Mouse (Mus musculus) lung, embryonic 15.5 days (tissue): ENCODE data around the gene Atp2b1. TPM values are rescaled to one million over a fixed set of nuclear protein-coding genes. Genes with fewer than 3 reads are reported as not detected.

Experiments
- ATAC-seq: fragments of 200-750 bp; cut with Nextera tagmentation; 2 replicates; pipeline ENCODE4 v1.8.0; 2017; ENCODE audit warnings: moderate number of reproducible peaks, borderline replicate concordance; ENCODE audit not compliant: low FRiP score, low TSS enrichment; ENCODE audit errors: extremely low read depth
- H3K27ac ChIP-seq: fragments of 300-500 bp; sonication (generic); 2 replicates; pipeline ENCODE4 v1.5.1; 2015; ENCODE audit warnings: moderate library complexity, mild to moderate bottlenecking, inconsistent platforms
- H3K27me3 ChIP-seq: fragments of 300-500 bp; sonication (generic); 2 replicates; pipeline ENCODE4 v1.6.1; 2015; ENCODE audit warnings: inconsistent platforms
- H3K36me3 ChIP-seq: fragments of 300-500 bp; sonication (generic); 2 replicates; pipeline ENCODE4 v1.6.1; 2015; ENCODE audit warnings: inconsistent platforms
- H3K4me1 ChIP-seq: fragments of 300-500 bp; sonication (generic); 2 replicates; pipeline ENCODE4 v1.6.1; 2015; ENCODE audit warnings: inconsistent platforms
- H3K4me2 ChIP-seq: fragments of 300-500 bp; sonication (generic); 2 replicates; pipeline ENCODE4 v1.6.1; 2015; ENCODE audit warnings: inconsistent platforms, mild to moderate bottlenecking, moderate library complexity
- H3K4me3 ChIP-seq: fragments of 300-500 bp; sonication (generic); 2 replicates; pipeline ENCODE4 v1.5.1; 2015; ENCODE audit warnings: mild to moderate bottlenecking, inconsistent platforms
- H3K9ac ChIP-seq: fragments of 300-500 bp; sonication (generic); 2 replicates; pipeline ENCODE4 v1.6.1; 2015; ENCODE audit warnings: inconsistent platforms
- H3K9me3 ChIP-seq: fragments of 300-500 bp; sonication (generic); 2 replicates; pipeline ENCODE4 v1.6.1; 2016; ENCODE audit warnings: inconsistent platforms
- WGBS: fragments of 180-500 bp; shearing (Covaris S2); methylation state at CpG from one replicate; pipeline ENCODE4 v1.1.7; 2015; 5-methylcytosine and 5-hydroxymethylcytosine counted together
- polyA plus RNA-seq: library from polyadenylated mRNA; unstranded; fragments of >200 nt; fragmentation: Nextera tagmentation; extraction: Ambion mirVana; gene quantifications from 2 replicates; pipeline ENCODE4 v1.2.1, GENCODE M21; 2015

The Atp2b1 gene
- polyA plus RNA-seq, 1 experiment from 2014 or later: 199 TPM

DNA sequence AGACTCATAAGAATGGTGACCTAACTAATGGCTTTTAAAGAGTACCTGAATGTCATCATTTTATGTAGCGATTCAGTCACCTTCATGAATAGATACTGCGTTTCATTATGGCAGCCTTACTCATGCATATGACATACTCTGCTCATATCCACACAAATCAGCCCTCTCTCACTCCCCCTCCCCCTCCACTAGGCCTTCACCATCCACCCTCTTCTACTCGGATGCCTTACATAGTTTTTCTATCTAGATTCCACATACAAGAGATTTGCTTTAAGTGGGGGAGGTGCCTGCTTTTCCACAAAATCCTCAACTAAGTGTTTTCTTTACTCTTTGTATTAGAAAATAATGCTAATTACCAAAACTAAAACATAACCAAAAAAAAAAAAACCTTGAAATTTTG lies 96.9 kb downstream of the Atp2b1 start:
- no peaks in the 10 kb centered on the region for H3K27me3 ChIP-seq
- no peak overlapping the region for H3K4me2 ChIP-seq
- no peak for ATAC-seq
- no peak overlapping the region for H3K9ac ChIP-seq
- H3K36me3 ChIP-seq: peaks cover 54% of the 10 kb centered on the region
- no peak overlapping the region for H3K27ac ChIP-seq
- 0 out of 2 replicates have a peak, but pooled peaks cover 2% of the 10 kb centered on the region for H3K4me1 ChIP-seq
- H3K4me3 ChIP-seq: no peak overlapping the region
- WGBS: 50% methylated on average over 3 of the region's 3 CpGs
- H3K9me3 ChIP-seq: no peaks in the 10 kb centered on the region

- H3K9me3 ChIP-seq: no peaks in the 10 kb centered on the region
- H3K4me2 ChIP-seq: no peak overlapping the region
- no peak for ATAC-seq
- H3K36me3 ChIP-seq: peaks cover 60% of the 10 kb centered on the region
- H3K27ac ChIP-seq: no peak overlapping the region
- no peak overlapping the region for H3K9ac ChIP-seq
- no peaks in the 10 kb centered on the region for H3K27me3 ChIP-seq
- 72% methylated on average over 5 of the region's 5 CpGs for WGBS
- H3K4me1 ChIP-seq: 0 out of 2 replicates have a peak, but pooled peaks cover 2% of the 10 kb centered on the region
- H3K4me3 ChIP-seq: no peak overlapping the region
Measured at GRCm38 (mm10) chr10:99012086-99012485, 97.9 kb downstream of the Atp2b1 start.

DNA sequence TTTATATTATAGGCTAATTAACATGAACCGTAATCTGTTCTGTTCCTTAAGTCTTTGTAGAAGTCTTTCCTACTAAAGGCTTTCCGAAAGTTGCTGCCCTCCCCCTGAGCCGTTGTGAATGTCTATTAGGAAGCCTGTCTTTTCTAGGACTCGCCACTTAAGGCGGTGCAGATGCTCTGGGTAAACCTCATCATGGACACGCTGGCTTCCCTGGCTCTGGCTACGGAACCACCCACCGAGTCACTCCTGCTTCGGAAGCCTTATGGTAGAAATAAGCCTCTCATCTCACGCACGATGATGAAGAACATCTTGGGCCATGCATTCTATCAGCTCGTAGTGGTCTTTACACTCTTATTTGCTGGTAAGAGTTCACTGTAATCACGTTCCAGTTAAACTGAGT lies 100.5 kb downstream of the Atp2b1 start:
- Histone ChIP-seq H3K36me3 (peaks cover 72% of the 10 kb centered on the region), H3K4me3 (no peak overlapping the region), H3K4me2 (no peak overlapping the region), H3K27me3 (no peaks in the 10 kb centered on the region), H3K27ac (no peak overlapping the region), H3K9ac (no peak overlapping the region), H3K4me1 (0 out of 2 replicates have a peak, but pooled peaks cover 2% of the 10 kb centered on the region), H3K9me3 (no peaks in the 10 kb centered on the region)
- WGBS: 90% methylated on average over 13 of the region's 13 CpGs
- no peak for ATAC-seq

DNA sequence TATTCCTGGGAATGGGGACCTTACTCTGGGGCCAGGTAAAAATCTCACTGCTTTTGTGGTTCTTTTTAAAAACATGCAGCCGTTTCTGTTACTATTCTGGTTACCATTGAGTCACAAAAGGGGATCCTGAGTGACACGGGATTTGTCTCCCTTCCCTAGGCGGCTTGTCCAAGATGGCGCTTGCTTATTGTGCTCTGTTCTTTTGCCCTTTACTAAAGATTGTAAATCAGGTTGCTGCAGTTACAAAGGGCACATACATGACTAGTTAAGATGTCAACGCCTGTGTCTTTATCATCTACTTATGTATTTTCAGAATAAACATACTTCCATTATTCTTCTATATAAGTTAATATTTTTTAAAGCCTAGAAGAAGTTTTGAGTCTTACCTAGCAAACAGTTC lies 102.8 kb downstream of the Atp2b1 start:
- H3K27me3 ChIP-seq: no peaks in the 10 kb centered on the region
- H3K9me3 ChIP-seq: no peaks in the 10 kb centered on the region
- ATAC-seq: no peak
- H3K9ac ChIP-seq: no peak overlapping the region
- H3K27ac ChIP-seq: no peak overlapping the region
- no peaks in the 10 kb centered on the region for H3K4me1 ChIP-seq
- no peak overlapping the region for H3K4me3 ChIP-seq
- WGBS: 92% methylated on average over 5 of the region's 5 CpGs
- peaks cover 67% of the 10 kb centered on the region for H3K36me3 ChIP-seq
- H3K4me2 ChIP-seq: no peak overlapping the region

- H3K4me3 ChIP-seq: no peak overlapping the region
- 65% methylated on average over 5 of the region's 5 CpGs for WGBS
- H3K27ac ChIP-seq: no peak overlapping the region
- no peaks in the 10 kb centered on the region for H3K27me3 ChIP-seq
- H3K4me1 ChIP-seq: no peaks in the 10 kb centered on the region
- no peak for ATAC-seq
- no peak overlapping the region for H3K4me2 ChIP-seq
- H3K9ac ChIP-seq: no peak overlapping the region
- H3K36me3 ChIP-seq: peaks cover 23% of the 10 kb centered on the region; the same call in 1 of the 2 replicates
- no peaks in the 10 kb centered on the region for H3K9me3 ChIP-seq
Measured at GRCm38 (mm10) chr10:99027462-99027861, 113.3 kb downstream of the Atp2b1 start.

DNA sequence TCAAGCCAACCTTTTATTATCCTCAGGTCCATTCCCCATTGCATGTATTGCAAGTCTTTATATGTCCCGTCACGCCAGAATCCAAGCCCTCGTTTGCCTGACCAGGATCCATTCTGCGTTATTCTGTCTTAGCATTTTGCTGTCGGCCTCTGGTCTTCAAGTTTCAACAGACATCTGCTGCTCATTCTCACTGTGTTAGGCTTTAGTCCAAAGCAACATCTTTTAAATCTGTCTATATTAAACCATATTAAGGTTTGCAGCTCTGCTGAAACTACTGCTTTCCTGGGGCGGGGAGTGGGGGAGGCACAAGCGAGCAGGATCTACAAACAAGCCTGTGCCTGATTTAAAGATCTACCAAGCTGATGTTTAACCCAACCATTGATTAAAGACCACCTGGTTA lies 115.6 kb downstream of the Atp2b1 start:
- Histone ChIP-seq H3K27me3 (no peaks in the 10 kb centered on the region), H3K9me3 (no peaks in the 10 kb centered on the region), H3K27ac (no peak overlapping the region), H3K4me2 (no peak overlapping the region), H3K4me1 (no peaks in the 10 kb centered on the region), H3K4me3 (no peak overlapping the region), H3K9ac (no peak overlapping the region), H3K36me3 (peaks cover 17% of the 10 kb centered on the region; the same call in 1 of the 2 replicates)
- ATAC-seq: no peak
- 89% methylated on average over 7 of the region's 7 CpGs for WGBS

DNA sequence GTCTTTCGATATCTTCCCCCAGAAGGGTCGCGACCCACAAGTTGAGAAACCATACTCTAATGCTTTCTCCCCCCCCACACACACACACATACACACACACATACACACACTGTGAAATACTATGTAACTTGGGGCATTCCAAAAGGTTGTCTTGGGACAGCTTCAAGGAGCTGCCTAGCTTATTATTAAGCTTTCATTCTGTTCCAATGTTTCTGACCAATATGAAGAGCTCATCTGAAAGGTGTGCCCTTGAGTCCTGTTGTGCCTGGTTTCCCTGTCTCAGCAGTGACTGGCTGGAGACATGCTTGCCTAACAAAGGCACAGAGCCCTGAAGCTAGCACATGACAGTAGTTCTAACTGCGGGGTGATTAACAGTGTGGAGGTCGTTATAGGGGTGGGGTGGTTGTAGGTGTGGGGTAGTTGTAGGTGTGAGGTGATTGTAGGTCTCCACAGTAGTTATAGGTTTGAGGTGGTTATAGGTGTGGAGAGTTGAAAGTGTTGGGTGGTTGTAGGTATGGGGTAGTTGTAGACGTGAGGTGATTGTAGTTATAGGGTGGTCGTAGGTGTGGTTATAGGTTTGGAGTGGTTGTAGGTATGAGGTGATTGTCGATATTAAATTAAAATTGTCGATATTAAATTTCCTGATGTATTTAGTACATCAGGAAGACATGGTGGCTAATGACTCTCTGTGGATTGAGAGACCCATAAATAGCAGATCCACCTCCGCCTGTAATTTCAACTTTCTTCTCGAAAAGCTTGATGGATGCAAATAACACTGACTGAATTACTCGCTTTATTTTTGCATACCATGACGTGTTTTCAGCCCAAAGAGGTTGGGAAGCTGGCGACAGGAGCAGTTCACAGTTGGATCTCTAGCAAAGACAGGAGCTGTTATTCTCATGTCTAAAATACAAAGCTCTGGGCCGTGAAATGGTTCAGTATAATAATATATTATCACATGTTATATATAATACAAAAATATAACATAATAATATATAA lies 119.9 kb downstream of the Atp2b1 start:
- 88% methylated on average over 15 of the region's 15 CpGs for WGBS
- no peak for ATAC-seq
- Histone ChIP-seq H3K36me3 (no peaks in the 10 kb centered on the region), H3K4me3 (no peak overlapping the region), H3K9me3 (no peaks in the 10 kb centered on the region), H3K4me2 (no peak overlapping the region), H3K9ac (no peak overlapping the region), H3K4me1 (peaks cover 26% of the 10 kb centered on the region; the same call in 1 of the 2 replicates), H3K27ac (no peak overlapping the region), H3K27me3 (no peaks in the 10 kb centered on the region)

GRCm38 (mm10) chr10:99037185-99038065 lies 123.2 kb downstream of the Atp2b1 start:
- no peaks in the 10 kb centered on the region for H3K27me3 ChIP-seq
- no peak overlapping the region for H3K9ac ChIP-seq
- no peaks in the 10 kb centered on the region for H3K36me3 ChIP-seq
- peak overlapping the region; percentile 83 for H3K27ac ChIP-seq
- ATAC-seq: peak; percentile 91
- H3K4me2 ChIP-seq: peak overlapping the region; percentile 40
- H3K9me3 ChIP-seq: no peaks in the 10 kb centered on the region
- peaks cover 26% of the 10 kb centered on the region; the same call in 1 of the 2 replicates for H3K4me1 ChIP-seq
- 46% methylated on average over 21 of the region's 21 CpGs for WGBS
- H3K4me3 ChIP-seq: no peak overlapping the region

DNA sequence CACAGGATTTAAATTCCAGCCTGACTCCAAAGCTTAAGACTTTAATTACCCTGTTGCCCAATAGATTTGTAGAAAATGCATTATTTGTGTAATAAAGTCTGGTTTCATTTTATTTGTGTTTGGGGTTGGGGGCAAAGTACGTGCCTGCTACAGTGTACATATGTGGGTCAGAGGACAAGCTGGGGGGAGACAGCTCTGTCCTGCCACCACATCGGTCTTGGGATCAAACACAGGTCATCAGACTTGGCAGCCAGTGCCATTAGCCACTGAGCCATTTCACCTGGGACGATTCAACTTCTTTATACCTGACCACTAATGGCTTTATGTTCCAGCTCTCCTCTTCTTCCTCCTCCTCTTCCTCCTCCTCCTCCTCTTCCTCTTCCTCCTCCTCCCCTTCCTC lies 124.7 kb downstream of the Atp2b1 start:
- ATAC-seq: no peak

DNA sequence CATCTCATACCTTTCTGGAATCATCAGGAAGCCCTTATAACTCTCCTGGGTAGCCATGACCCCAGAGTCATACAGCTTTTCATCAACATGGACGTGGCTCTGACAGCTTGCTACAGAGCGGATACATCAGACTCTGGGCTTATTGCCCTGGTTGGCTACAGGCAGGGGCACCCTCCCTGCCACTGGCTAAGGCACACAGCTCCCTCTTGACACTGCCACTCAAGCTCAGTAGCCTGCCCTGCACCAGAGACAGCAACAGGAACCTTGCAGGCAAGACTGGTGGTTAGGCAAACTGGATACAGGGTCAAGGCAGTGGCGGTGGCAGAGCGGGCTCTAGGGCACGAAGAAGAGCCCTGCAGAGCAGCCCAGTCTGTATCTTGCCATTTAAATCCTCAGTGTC lies 126.0 kb downstream of the Atp2b1 start:
- WGBS: 91% methylated on average over 5 of the region's 5 CpGs
- H3K4me1 ChIP-seq: peaks cover 26% of the 10 kb centered on the region; the same call in 1 of the 2 replicates
- no peak for ATAC-seq
- H3K27ac ChIP-seq: no peak overlapping the region
- no peak overlapping the region for H3K4me3 ChIP-seq
- H3K9ac ChIP-seq: no peak overlapping the region
- H3K36me3 ChIP-seq: no peaks in the 10 kb centered on the region
- no peak overlapping the region for H3K4me2 ChIP-seq
- no peaks in the 10 kb centered on the region for H3K9me3 ChIP-seq
- H3K27me3 ChIP-seq: no peaks in the 10 kb centered on the region

More for the DNA sequence above, 124.7 kb downstream of the Atp2b1 start:
- no peak overlapping the region for H3K4me3 ChIP-seq
- H3K9ac ChIP-seq: no peak overlapping the region
- 60% methylated on average over 3 of the region's 3 CpGs for WGBS
- peaks cover 26% of the 10 kb centered on the region; the same call in 1 of the 2 replicates for H3K4me1 ChIP-seq
- no peaks in the 10 kb centered on the region for H3K36me3 ChIP-seq
- H3K27me3 ChIP-seq: no peaks in the 10 kb centered on the region
- H3K4me2 ChIP-seq: no peak overlapping the region
- no peak overlapping the region for H3K27ac ChIP-seq
- H3K9me3 ChIP-seq: no peaks in the 10 kb centered on the region

- Histone ChIP-seq H3K4me1 (no peaks in the 10 kb centered on the region), H3K4me2 (no peak overlapping the region), H3K27me3 (no peaks in the 10 kb centered on the region), H3K4me3 (no peak overlapping the region), H3K27ac (no peak overlapping the region; the same call in 1 of the 2 replicates), H3K36me3 (no peaks in the 10 kb centered on the region), H3K9ac (no peak overlapping the region), H3K9me3 (no peaks in the 10 kb centered on the region)
- no peak for ATAC-seq
- WGBS: 19% methylated on average over 5 of the region's 5 CpGs
Measured at GRCm38 (mm10) chr10:99046756-99047550, 132.7 kb downstream of the Atp2b1 start.
